Mouse (Mus musculus) left cerebral cortex, adult 9 months (tissue): ENCODE measurements at regions not wholly inside any gene's neighbourhood (a gene's known extent, or its start where the extent isn't known, plus 50 kb on each side); places are given as distances from the start of the nearest gene placed in this dataset.

Experiments used
- DNase-seq, 2 experiments: peaks; one replicate each; pipeline ENCODE4 v3.0.0; 2022; ENCODE audit warnings: low spot score in 2 of 2

- DNase-seq = peak in 1 of 2 experiments; percentile 28
Observed at GRCm38 (mm10) chr9:14174324-14175040, 100.4 kb upstream of the Sesn3 start.

GRCm38 (mm10) chr9:14175041-14175881 lies 99.6 kb upstream of the Sesn3 start:
- peak in 1 of 2 experiments; percentile 45 for DNase-seq

- no peak for DNase-seq
Observed at GRCm38 (mm10) chr9:14179777-14180176, 95.1 kb upstream of the Sesn3 start.

GRCm38 (mm10) chr9:14184261-14184660 lies 90.6 kb upstream of the Sesn3 start:
- no peak for DNase-seq

DNA sequence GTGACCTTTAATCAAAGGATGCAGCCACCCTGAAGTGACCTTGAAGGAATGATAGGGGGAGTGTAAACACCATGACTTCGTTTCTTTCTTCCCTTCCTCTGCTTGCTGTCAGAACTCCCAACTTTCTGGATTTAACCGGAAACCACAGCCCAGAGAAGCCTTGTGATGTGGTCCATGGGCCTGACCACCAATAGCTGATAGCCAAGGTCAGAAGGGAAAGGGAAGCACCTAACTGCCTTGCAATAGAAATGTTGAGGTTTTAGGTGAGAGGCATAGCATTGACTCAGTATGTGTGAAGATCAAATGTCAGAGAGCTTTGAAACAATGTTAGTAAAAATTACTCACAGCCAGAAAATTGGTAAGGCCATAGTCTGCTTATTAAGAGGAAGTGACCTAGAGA lies 89.2 kb upstream of the Sesn3 start:
- no peak for DNase-seq

GRCm38 (mm10) chr9:14187753-14188152 lies 87.1 kb upstream of the Sesn3 start:
- no peak for DNase-seq

GRCm38 (mm10) chr9:14188504-14188903 lies 86.4 kb upstream of the Sesn3 start:
- no peak for DNase-seq

- no peak for DNase-seq
Observed at GRCm38 (mm10) chr9:14190660-14191059, 84.2 kb upstream of the Sesn3 start.

DNA sequence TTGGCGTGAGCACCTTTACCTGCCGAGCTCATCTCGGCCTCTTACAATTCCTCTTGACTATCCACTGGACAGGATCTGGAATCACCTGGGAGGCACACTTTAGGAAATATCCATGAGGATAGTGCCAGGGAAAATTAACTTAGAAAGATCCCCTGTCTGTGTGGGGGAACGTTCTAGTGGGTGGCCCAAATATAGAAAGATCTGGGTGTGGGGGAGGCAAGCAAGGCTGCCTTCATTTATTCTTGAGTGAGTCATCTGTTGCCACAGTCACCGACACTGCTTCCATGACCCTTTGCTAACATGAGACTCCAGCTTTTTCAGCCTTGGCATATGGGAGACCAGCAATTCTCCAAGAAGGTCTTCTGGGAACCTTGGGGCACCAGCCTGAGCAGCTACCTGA lies 80.1 kb upstream of the Sesn3 start:
- no peak for DNase-seq

DNA sequence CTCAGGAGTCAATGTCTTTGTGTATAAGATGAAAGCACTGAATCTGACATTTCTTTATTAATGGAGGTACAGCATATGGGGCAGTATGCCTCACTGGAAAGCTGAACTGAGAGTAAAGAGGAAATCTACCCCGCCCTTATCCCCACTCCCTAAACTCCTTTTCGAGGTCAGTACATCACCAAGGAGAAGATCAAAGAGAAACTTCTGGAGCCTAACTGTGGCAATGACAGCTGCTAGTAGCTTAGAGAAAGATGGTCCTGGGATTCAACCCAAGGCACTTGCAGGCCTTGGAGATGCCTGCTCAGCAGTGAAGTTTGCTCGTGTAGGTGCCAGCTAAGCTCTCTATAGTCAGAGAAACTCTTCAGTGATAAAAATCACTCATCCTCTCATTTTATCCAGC lies 75.8 kb upstream of the Sesn3 start:
- no peak for DNase-seq

DNA sequence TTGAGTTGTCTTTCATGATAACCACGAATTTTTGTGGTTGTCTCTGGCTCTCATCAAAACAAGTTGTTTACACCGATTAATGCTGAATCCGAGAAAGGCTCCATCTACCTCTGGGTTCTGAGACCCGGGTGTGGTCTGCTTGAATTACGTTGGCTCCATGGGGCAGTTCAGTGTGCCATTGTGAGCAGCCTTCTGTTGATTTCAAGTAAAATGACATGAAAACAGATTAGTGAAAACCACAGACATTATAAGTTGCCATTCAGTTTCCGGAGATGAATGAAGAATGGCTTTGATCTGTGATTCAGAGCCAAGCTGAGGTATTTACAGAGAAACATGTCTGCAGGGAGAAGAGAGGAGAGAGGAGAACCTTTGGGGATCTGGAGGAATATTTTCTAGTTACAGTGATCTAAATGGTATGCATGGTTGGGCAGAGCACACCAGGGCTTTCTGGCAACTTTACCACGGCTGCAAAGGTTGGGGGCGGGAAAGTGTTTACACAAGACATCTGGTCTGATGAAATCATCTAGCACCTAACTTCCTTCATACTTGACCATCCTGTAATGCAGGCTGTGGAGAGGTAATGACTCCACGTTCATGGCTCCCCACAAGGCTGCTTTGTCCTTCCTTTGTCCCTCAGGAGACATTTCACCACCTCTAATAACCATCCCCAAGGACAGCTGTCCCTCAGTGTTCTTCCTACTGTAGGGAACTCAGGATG lies 74.7 kb upstream of the Sesn3 start:
- DNase-seq = no peak

DNA sequence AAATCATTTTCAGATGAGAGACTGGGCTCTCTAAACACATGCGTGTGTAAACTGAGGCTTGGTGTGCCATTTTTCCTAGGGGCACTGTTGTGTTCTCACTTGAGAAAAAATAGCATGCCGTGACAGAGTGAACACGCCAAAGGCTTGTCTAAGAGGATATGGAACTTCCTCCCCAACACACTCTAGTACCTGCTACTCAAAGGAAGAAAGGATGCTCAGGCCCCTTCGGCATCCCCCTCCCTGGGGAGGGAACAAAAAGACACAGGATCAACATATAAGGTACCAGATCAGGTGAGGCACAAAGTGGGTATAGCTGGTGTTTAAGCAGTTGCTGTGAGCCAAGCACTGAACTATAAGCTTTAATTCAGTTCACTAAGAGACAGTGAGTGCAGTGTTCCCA lies 74.0 kb upstream of the Sesn3 start:
- DNase-seq = no peak

GRCm38 (mm10) chr9:14202551-14203306 lies 72.1 kb upstream of the Sesn3 start:
- DNase-seq = no peak

DNA sequence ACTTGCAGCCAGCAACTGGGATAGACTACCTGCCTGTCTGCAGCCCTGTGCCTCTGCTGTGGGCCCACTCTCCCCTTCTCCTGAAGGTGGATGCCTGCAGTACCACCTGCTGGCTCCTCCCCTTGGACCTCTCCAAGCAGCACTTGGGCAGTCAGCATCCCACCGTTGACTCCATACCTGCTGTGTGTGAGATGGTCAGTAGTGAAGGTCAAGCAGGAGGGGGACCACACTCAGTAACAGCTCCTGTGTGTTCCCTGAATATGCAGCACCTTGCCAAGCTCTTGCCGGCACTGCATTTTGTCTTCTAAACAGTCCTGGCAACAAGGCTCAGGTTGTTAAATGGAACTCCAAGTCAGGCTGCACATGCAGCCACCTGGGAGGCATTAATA lies 71.6 kb upstream of the Sesn3 start:
- no peak for DNase-seq

GRCm38 (mm10) chr9:14203768-14204416 lies 71.0 kb upstream of the Sesn3 start:
- no peak for DNase-seq

DNA sequence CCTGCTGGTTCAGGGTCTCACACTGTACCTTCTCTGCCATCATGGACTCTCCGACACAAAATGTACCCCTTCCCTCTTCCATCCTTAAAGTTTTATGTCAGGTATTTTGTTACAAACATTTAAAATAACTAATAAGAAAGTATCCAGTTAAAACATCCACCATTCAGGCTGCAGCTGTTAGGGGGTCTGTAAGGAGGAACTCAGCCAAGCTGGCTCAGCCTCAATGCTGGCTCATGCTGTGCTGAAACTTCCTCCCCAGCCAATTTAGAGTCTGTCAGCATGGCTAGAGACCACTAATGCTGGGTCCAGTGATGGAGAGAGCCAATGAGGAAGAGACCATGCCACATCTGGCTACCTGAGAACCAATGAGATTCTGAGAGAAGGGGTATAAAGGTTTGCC lies 70.0 kb upstream of the Sesn3 start:
- no peak for DNase-seq

GRCm38 (mm10) chr9:14206838-14207560 lies 67.9 kb upstream of the Sesn3 start:
- no peak for DNase-seq

DNA sequence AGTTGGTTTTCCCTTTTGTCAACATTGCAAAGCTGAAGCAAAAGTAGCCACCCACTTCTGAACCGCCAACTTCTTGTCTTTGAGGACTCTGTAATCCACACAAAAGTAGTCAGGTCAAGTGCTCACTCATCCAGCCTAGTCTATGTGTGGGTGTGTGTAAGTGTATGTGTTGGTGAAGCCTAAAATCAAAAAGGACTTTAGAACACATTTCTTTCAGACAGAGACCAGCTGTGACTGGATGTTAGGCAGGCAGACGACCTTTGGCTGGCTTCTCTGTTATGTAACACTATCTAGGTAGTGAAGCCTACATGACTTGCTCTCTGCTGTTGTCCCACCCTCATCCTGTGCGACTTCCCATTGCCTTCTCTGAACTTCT lies 67.3 kb upstream of the Sesn3 start:
- DNase-seq = peak in 1 of 2 experiments; percentile 41

GRCm38 (mm10) chr9:14213283-14213682 lies 61.6 kb upstream of the Sesn3 start:
- peak; percentile 58 to 60 for DNase-seq

GRCm38 (mm10) chr9:14215171-14215782 lies 59.6 kb upstream of the Sesn3 start:
- DNase-seq = no peak
